Mouse (Mus musculus): ENCODE measurements around the gene Sdc3. TPM values are rescaled to one million over a fixed set of nuclear protein-coding genes. Genes with fewer than 3 reads are reported as not detected.

The Sdc3 gene
- total RNA-seq (2021) = 10 to 100 TPM; 12.6 to 14.4 TPM
- long read RNA-seq, experiment 1, partial matches to known transcripts = 0 of 6 reads
- long read RNA-seq, experiment 1, other reads (novel, unspliced or antisense) = 6 of 6 reads
- long read RNA-seq, experiment 2, full-length matches to known transcripts = 3 of 9 reads
- long read RNA-seq, experiment 2, partial matches to known transcripts = 0 of 9 reads
- long read RNA-seq, experiment 2, other reads (novel, unspliced or antisense) = 6 of 9 reads

DNA sequence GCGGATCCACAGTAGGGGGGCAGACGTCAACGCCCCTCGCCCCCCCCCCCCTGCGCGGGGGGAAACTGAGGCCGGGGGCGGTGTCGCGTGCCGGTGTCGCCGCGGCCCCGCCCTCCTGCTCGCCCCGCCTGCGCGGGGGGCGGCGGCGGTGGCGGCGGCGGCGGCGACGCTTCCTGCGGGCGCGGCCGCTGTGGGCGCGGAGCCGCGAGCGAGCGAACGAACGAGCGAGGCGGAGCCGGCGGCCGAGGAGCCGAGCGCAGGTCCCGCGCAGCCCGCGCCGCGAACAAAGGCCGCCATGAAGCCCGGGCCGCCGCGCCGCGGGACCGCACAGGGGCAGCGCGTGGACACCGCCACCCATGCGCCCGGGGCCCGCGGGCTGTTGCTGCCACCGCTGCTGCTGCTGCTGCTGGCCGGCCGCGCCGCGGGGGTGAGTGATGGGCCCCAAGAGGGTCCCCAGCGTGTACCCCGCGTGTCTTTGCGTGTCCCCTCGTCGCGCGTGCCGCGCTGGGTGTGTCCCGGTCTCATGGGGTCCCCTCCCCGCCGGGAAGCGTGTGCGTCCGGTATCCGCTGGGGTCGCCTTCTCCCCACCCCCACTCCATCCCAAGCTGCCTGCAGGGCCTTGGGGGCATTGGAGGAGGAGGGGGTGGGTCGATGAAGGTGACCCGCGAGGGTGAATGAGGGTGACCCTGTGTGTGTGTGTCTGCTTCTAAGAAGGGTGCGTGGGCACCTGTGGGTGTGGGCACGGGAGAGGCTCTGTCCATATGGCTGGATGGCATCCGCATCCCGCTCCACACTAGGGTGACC, at the start of gene Sdc3:
Sdc3 (plus strand) TSS at position 162 of the 804 bp plus-strand sequence.
- DNase-seq = no peak

DNA sequence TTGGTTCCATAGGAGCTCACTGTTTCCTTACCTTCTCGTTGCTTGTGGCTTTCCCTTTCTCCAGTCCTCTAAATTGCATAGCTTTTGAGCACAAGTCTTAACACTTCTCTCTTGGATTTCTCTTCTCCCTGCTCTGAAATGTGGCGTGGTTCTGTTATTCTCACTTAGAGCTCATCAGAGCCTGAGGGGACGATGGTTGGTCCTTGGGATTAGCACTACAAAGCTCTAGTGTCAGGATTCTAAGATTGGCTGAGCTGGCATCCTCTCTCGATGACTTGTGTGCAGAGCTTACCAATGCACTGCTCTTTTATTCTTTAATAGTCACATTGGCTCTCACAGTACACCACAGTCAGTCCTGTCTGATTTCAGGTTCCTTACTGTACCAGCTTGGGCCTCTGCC, 48.3 kb upstream of the Sdc3 start:
- no peak for DNase-seq

DNA sequence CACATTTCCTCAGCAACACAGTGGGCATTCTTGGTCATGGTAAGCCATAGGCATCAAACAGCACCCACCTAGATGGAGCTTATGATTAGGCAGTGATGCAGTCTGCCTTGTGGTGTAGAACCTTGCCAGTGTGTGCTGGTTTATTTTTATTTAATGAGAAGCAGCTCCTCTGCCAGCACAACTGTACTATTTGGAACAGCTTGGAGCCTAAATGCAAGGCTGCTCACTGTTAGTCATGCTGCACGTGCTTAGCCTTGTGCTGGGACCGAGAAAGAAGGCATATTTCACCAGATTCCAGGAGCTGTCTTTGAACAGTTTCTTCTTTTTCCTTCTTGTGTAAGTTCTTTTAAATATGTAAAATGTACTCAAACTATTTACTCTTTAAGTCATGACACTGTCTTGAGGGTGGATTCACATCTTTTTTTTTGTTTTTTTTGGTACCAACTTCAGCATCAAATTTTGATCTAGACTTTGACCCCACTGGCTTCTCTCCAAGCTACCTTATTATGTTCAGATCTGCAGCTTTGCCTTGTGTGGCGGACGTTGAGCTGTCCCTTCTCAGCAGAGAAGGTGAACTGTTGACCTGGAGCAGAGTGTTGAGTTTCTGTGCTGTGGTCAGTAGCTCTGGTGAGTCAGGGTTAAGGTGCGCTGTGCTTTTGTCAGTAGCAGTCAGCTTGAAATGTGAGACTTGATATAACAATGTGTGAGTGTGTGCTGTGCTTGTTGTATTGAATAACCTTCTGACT, 46.6 kb upstream of the Sdc3 start:
- peak; percentile 22 for DNase-seq

DNA sequence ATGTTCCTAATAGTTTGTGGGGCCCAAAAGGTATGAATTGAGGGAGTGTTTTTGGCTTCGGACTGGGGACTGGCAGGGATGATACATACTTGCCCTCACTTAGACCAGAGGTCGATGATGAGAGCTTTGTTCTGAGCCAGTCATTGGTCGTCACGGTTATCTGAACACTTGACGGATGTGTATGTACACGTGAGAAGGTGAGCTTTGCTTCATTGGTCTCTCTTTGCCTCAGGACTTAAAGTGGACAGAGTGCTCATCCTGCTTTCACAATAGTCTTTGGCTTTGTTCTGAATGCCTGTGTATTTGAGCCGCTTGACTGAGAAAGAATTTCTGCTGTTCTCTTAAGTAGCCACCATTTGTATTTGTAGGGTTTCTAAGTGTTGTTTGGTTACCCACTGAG, 42.8 kb upstream of the Sdc3 start:
- no peak for DNase-seq

DNA sequence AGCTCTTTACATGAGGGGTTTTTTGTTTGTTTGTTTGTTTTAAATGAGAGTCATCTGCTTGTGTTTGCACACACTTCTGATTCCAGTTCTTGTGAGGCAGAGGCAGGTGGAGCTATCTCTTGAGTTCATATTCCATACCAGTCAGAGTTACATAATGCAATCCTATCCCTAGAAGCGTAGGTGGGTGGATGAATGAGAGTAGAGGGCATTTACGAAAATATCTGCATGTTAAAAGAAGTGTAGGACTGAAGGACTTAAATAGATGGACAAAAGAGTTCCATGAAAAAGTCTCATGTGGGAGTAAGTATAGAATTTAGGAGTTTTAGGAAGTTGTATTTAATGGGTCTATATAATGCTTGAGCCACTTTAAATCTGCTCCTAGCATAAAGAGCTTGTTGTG, 40.4 kb upstream of the Sdc3 start:
- no peak for DNase-seq

DNA sequence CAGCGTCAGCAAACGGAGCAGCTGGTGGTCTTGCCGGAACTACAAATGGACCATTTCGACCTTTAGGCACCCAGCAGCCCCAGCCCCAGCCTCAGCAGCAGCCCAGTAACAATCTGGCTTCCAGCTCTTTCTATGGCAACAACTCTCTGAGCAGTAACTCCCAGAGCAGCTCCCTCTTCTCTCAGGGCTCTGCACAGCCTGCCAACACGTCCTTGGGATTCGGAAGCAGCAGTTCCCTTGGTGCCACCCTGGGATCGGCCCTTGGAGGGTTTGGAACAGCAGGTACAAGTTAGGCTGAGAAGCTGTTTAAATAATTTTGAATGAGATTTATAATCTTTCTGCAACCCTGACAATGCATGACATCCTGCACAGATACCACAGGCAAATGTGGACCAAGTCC, 39.7 kb upstream of the Sdc3 start:
- DNase-seq = no peak

DNA sequence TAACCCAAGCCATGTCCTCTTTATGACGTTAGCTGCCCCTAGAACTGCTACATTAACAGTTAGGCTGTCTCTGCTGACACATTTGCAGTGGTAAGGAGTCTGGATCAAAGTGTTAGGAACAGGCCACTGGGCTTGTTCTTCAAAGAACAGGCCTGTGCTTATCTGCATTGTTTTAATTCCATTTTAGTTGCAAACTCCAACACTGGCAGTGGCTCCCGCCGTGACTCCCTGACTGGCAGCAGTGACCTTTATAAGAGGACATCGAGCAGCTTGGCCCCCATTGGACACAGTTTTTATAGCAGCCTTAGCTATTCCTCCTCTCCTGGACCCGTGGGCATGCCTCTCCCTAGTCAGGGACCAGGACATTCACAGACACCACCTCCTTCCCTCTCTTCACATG, 38.6 kb upstream of the Sdc3 start:
- DNase-seq = peak; percentile 25

DNA sequence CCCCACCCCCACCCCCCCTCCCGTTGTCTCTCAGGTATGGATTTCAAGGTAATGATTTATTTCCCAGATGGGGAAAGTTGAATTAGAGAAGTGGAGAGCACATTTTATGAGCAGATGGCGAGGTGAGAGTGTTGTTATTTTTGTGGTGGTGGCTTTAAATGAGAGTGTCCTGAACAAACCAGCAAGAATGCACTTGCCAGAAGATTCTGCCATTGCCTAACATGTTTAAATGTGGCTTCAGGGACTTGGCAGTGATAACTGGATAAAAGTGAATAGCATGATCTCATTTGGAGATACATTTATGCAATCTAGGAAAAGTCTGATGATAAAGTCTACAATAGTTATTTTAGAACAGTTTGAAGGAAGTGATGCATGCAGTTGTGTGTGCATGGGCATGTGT, 37.6 kb upstream of the Sdc3 start:
- no peak for DNase-seq

DNA sequence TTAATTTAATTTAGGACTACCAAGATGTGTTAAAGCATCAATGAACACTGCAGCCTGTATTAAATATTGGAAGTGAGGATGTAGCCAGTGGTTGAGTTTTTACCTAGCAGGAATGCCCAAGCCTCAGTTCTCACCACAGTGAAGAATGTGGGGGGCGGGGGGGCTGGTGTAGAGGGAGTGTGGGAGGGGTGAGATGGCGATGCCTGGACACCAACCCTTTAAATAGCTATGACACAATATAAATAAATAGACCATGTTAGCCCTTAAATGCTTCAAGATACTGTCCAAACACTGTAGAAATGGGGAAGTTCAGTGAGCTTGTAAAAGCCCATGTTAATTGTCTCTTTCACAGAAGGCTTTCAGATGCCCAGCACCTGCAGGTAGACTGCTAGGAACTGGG, 32.5 kb upstream of the Sdc3 start:
- DNase-seq = no peak

DNA sequence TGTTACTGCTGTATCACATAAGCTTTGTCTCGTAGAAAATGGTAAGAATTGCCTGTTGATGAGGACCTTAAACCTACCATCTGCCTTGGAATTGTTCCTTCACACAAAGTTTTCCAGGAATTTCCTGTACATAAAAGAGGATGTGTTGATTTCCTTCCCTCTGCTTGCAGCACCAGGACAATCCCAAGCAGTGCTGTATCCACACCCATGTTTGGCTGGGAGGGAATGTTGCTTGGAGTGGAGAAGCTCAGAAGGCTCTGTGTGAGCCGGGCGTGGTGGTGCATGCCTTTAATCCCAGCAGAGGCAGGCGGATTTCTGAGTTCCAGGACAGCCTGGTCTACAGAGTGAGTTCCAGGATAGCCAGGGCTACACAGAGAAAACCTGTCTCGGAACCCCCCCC, 30.5 kb upstream of the Sdc3 start:
- no peak for DNase-seq

DNA sequence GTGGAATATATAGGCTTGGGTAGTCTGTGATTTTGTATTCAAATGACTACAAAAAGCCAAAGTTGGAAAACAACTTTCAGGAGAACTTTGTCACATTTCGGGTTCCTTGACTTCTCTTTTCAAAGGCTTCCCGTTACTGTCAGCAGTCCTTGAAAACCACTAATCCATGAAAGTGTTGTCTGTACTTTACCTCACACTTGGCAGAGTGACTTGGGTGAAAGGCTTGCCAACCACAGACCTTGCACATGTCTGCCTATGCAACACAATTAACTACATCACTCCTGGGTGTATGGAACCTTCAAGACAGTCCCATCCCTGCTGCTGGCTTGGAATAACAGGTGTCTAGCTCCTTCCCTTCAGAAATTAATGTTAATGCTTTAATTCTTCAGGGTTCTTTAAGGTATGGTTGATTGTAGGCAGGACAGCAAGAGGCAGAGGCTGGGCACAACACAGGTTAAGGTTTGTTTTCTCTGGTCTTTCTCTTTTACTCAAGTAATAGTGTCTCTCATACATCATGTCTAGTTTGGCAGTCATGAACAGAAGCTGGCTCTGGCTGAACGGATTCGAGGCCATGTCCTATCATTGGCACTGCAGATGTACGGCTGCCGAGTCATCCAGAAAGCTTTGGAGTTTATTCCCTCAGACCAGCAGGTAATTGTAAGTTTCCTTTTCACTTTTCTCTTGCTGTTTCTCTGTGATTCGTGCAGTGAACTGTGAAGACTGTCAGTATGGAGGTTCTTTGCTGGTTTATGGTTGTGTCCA, 26.8 kb upstream of the Sdc3 start:
- DNase-seq = no peak

DNA sequence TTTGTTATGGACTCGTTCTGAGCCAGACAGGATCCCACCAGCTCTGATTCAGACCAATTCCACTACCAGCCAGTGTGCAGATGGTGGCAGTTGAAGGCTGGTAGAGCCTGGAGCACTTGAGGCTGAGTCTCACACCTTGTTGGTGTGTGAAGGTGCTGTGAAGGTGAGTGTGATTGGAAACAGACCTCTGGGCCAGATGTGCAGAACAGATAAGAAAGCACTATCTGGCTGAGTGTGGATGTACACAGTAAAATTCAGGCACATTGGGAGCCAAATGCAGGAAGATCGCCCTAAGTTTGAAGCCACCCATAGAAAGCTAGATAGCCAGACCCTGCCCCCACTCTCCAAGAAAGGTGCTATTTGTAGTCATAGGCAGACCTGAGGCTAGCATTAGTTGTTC, 25.9 kb upstream of the Sdc3 start:
- DNase-seq = no peak

DNA sequence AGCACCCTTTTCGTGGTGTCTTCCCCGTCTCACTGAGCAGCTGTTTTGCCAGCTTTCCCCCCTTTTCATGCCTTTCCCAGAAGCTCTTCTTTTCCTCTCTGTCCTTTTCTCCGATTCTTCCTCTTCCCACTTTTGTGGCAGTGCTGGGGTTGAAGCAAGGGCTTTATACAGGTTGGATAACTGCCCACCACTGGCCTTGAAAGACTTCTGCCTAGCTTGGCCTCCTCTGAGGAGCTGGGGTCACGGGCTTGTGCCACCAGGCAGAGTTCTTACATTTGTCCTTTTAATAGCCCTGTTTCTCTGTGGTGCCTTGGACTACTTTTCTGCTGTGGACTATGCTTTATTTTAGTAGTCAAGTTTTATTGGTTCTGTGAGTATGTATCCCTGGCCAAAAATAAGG, 25.4 kb upstream of the Sdc3 start:
- no peak for DNase-seq

DNA sequence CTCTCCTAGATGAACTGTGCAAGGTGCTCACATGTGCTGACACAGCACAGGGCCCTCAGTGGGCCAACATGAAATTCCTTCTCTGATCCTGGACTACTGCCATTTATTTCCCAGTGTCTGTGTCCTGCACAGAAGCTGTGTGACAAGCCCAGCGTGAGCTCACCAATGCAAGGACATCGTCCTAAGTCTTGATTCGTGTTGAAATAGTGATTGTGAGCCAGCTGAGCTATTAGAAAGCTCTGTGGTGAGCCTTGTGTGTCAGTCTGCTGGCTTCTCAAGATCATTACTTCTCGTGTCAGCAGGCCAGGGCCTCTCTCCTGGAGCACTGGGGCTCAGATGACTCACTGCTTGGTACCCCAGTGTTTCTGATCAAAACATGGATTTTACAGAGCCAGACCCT, 18.4 kb upstream of the Sdc3 start:
- no peak for DNase-seq

DNA sequence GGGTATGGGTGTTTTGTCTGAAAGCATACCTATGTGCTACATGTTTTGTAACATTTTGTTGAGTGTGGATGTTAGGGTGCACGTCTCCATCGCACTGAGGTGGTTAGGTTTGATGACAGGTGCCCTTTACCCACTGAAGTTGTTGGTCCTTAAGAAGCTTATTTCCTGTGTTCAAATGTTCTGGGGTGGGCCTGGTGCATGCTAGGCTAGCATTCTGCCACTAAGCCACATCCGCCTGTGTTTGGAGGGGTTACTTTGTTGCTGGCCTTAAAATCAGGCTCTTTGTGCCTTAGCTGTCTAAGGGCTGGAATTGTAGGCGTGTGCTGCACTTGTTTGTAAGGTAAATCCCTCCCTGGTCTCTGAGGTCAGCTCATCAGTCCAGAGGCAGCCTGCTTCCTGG, 17.5 kb upstream of the Sdc3 start:
- DNase-seq = no peak

DNA sequence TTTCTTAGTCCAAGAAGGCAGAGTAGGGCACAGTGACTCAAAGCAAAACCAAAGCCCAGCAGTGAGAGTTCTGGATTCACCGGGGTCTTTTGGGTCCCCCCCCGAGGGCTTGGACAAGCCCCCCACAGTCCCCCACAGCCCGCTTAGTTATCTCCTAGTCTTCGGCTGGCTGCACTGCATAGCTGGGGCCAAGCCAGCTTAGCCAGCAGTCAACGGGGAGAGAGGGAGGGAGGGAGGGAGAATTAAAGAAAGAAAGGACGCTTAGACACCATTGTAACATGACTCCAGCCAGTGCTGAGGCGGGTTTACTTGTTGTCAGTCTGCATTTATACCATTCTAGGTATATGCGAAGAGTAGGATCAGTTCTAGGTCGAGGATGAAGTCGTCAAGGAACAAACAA, 14.7 kb upstream of the Sdc3 start:
- DNase-seq = no peak

DNA sequence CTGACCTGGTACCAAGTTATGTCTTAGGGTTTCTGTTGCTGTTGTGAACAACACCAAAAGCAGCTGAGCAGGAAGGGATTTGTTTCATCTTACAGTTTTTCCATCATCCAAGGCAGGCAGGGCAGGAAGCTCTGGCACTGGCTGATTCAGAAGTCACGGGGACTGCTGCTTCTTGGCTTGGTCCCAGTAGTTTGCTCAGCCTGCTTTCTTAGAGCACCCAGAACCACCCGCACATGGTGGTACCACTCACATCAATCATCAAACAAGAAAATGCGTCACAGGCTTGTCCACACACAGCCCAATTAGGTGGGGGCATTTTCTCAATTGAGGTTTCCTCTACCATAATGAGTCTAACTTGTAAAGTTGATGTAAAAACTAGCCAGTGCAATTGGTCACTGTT, 13.3 kb upstream of the Sdc3 start:
- no peak for DNase-seq

DNA sequence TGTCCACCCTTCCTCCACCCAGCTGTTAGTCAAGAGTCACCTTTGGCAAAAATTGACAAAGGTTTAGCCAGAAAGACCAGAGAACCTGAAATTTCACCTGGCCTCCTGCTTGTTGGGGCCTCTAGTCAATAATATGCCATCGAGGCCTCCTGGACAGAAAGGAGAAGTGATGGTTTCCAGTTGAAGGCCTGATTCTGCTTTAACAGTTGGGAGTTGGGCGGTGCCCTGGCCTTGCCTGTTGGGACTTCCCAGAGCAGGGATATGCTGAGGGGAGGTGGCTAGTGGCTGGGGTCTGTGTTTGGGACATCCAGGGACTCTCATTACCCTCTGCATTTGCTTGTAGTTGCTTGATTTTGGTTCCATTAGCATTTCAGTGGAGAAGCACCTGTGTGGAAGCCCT, 9.8 kb upstream of the Sdc3 start:
- DNase-seq = no peak

DNA sequence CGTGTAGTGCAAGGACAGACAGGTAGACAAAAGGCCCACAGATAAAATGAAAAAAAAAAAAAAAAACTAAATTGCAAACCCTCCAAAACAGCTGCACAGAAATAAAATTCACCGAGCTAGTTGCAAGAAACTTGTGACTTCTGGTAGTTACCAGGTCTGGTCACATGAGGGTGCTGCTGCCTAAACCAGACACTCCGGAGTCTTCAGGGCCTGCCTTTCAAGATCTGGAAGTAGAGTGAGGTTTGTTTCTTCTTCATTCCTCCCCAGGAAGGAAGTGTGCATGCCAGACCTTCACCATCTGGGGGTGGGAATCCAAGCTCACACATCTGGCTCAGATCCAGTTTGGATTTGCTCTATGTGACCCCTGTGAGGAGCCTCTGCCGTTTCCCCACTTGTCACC, 7.6 kb upstream of the Sdc3 start:
- no peak for DNase-seq

DNA sequence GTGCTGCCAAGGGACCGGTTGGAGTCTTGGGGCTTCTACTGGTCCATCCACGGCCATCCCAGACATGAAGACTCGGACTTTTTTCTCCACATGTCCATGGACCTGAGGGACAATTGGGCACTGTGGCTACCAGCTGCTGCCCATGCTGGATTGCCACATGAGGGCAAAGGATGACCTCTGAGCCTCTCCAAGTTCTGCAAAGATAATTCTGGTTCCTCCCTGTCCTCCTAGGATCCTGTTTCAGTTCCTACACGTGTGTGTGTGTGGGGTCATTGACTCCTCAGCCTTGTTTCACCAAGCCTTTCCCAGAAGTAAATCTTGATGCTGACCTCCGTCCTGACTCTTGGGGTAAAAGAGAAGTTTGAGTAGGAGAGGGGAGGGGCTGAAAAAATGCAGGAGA, 4.8 kb upstream of the Sdc3 start:
- DNase-seq = no peak

DNA sequence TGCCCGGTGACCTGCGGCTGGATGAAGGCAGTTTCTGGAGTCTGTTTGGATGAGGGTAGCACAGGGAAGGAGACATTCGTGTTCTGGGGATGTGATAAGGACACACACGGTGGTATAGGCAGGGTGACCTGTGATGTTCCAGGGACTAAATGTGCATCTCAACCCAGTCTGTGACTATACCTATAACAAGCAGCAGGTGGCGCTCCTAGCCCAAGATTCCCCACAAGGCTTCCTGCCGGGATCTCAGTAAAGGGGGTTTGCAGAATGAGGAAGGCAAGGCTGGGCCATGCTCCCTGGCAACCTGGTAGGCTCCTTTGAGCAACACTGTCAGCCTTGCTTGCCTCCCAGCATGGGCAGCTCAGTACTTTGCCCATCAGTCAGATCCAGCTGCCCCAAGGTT, 2.2 kb upstream of the Sdc3 start:
- peak; percentile 62 for DNase-seq

DNA sequence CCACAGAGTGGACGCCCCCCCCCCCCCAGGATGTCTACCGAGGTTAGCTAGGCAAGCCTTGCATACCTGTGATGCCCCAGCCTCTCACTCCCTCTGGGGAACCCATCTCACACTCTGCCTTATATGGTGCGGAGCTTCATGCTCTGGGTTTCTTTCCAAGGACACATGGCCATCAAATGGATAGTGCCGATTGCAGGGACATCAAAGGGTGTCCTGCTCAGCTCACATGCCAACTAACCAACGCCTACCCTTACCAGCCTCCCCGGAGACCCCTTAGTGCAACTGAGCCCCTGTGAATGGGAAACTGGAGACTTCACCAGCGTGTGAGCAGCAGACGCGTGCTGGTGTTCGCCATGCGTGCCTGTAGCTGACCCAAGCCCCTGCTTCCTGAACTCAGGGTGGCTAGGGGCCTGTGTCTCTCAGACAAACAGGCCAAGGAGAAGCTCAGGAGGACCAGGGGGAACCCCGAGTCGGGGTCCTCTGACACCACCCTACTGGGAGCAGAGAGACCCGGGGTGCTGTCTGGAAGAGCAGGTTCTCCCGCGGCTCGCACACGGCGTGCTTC, 444 bp upstream of the Sdc3 start:
- DNase-seq = no peak

DNA sequence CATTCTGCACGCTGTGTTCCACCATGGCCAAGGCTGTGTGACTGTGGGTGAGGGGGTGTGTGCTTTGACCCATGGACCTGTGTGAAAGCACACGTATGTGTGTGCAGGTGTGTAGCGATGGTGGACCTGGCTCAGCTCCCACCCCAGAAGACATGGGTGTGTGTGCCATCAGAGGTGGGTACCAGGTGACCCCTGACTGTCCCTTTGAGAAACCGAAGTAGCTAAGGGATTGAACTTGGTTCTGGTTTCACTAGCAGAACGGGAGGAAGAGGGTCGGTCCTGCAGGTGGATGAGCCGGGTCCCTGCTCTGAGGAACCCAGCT, 804 bp downstream of the Sdc3 start:
- DNase-seq = no peak
